Mouse (Mus musculus) myocyte (in vitro differentiated cells): ENCODE data around the gene Ppp1r32.

ENCODE experiments used
- E2F4 ChIP-seq: IDR thresholded peaks from one replicate; pipeline ENCODE4 v1.6.1; 2011; ENCODE audit warnings: mild to moderate bottlenecking, control low read depth, moderate library complexity; ENCODE audit not compliant: insufficient read depth
- MAX ChIP-seq: IDR thresholded peaks from one replicate; pipeline ENCODE4 v1.6.1; 2011; ENCODE audit warnings: low read depth, mild to moderate bottlenecking, control low read depth
- POLR2A ChIP-seq: IDR thresholded peaks from one replicate; pipeline ENCODE4 v1.6.1; 2011; ENCODE audit warnings: low read depth, mild to moderate bottlenecking, control low read depth, moderate library complexity; ENCODE audit not compliant: insufficient read length
- POLR2AphosphoS2 ChIP-seq: IDR thresholded peaks from one replicate; pipeline ENCODE4 v1.6.1; 2011; ENCODE audit warnings: low read depth, control low read depth; ENCODE audit not compliant: insufficient read length
- SRF ChIP-seq: IDR thresholded peaks from one replicate; pipeline ENCODE4 v1.6.1; 2011; ENCODE audit warnings: low read depth; ENCODE audit not compliant: control insufficient read depth, insufficient read length
- TCF12 ChIP-seq: IDR thresholded peaks from one replicate; pipeline ENCODE4 v1.6.1; 2011; ENCODE audit warnings: mild to moderate bottlenecking, control low read depth; ENCODE audit not compliant: poor library complexity, insufficient read depth, severe bottlenecking
- TCF3 ChIP-seq: IDR thresholded peaks from one replicate; pipeline ENCODE4 v1.6.1; 2011; ENCODE audit warnings: low read depth, control low read depth; ENCODE audit not compliant: insufficient read length

GRCm38 (mm10) chr19:10455437-10455806, 27.3 kb downstream of the Ppp1r32 start:
- TF ChIP-seq POLR2A (no peak), POLR2AphosphoS2 (no peak), TCF3 (no peak), MAX (no peak), TCF12 (no peak), SRF (no peak), E2F4 (no peak)
